Mouse (Mus musculus): ENCODE measurements around the gene Gm6217. TPM values are rescaled to one million over a fixed set of nuclear protein-coding genes. Genes with fewer than 3 reads are reported as not detected.
"Not testable (repeated sequence)": the region's sequence is repeated elsewhere in the genome, so short reads cannot be mapped to it uniquely, and the experiment has no call there.

Gm6217 gene
- not detected in 2 replicates for polyA plus RNA-seq (2012; rRNA removed)

DNA sequence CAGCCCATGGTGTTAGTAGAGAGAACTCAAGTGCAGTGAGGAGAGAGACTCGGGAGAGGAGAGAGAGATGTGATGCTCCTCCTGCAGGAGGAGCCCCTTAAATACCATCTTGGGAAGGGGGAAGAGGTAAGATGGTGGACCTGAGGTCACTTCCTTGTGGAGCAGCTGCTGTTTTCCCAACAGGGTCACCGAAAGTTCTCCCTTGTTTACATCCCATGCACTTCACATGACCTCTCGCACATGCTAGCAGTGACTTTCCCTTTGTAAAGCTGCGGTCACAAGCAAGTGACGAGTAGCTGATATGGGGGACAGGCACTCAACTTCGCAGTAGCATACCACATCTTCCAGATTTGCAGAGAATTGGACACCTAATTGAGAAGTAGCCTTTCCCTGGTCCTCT, at the start of gene Gm6217:
Gm6217 (minus strand) TSS at position 74 of the 400 bp plus-strand sequence.
- H3K27ac ChIP-seq (ENCODE audit: insufficient read depth, low read length); H3K4me3 ChIP-seq (ENCODE audit: insufficient read depth, low read length); H3K4me1 ChIP-seq (ENCODE audit: control insufficient read depth, insufficient read depth, low read length): not testable (repeated sequence)

DNA sequence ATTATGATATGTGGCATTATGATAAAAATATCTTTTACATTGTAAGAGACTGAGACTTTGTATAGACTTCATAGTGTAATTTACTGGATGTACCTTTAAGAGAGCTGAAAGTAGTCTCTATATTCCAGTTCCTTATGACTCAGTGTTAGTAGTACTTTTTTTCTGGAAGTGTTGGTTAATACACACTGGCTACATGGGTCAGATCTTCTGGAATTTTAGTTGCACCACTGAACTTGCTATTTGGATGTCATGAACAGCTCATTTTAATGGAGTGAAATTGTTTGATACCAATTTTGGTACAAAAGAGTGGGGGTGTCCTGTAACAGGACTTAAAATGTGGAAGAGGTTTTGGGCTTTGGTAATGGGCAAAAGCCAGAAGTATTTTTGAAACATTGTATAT, 46.6 kb upstream of the Gm6217 start:
- TF ChIP-seq CTCF (IDR thresholded peaks at IDR 0.05; ENCODE audit: extremely low read depth, insufficient read depth, low read length) (no peak), POLR2A (IDR thresholded peaks at IDR 0.05; ENCODE audit: extremely low read depth, insufficient read depth, low read length) (no peak)
- no peak overlapping the region for H3K4me3 ChIP-seq (ENCODE audit: insufficient read depth, low read length)
- no peaks in the 10 kb centered on the region for H3K4me1 ChIP-seq (ENCODE audit: control insufficient read depth, insufficient read depth, low read length)
- H3K27ac ChIP-seq (ENCODE audit: insufficient read depth, low read length) = no peak overlapping the region

DNA sequence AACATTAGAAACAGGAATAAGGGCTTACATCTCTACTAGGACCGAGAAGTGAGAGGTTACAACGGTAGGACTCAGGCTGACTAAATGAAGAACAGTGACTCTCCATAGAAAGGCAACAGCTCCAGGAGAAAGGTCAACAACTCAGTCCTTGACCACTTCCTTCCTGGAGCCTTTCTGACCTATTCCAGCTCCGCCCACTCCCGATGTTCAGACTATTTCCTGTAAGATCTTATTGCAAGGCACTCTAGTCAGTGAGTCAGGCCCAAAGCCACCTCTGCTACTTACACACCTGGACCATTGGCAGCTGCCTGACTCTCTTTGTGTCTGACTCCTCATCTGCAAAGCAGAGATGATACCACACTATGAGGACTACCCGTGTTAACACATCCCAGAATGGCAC, 44.6 kb upstream of the Gm6217 start:
- Histone ChIP-seq H3K27ac (ENCODE audit: insufficient read depth, low read length) (no peak overlapping the region), H3K4me3 (ENCODE audit: insufficient read depth, low read length) (no peak overlapping the region)
- TF ChIP-seq POLR2A (IDR thresholded peaks at IDR 0.05; ENCODE audit: extremely low read depth, insufficient read depth, low read length) (no peak), CTCF (IDR thresholded peaks at IDR 0.05; ENCODE audit: extremely low read depth, insufficient read depth, low read length) (no peak)

DNA sequence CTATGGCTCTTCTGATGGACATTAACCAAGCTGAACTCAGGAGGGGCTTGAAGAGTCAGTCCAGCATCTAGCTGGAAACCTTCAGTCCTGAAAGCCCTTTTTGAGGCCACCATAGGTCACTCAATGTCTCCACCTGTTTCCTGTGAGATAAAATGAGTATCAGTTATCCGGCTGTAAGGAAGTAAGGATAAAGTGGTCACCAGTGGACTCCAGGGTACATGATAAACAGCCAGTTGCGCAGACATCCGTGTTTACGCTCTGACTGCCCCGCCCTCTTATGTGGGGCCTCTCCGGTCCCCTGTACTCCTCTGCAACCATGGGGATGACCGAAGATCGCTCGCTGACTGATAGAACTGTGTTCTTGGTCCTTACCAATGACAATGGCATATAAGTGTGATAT, 43.1 kb upstream of the Gm6217 start:
- peak overlapping the region; percentile 90 for H3K27ac ChIP-seq (ENCODE audit: insufficient read depth, low read length)
- no peak for TF ChIP-seq POLR2A (IDR thresholded peaks at IDR 0.05; ENCODE audit: extremely low read depth, insufficient read depth, low read length)
- TF ChIP-seq CTCF (IDR thresholded peaks at IDR 0.05; ENCODE audit: extremely low read depth, insufficient read depth, low read length) = no peak
- H3K4me1 ChIP-seq (ENCODE audit: control insufficient read depth, insufficient read depth, low read length) = no peaks in the 10 kb centered on the region
- H3K4me3 ChIP-seq (ENCODE audit: insufficient read depth, low read length) = no peak overlapping the region

More for the DNA sequence above, 44.6 kb upstream of the Gm6217 start:
- no peaks in the 10 kb centered on the region for H3K4me1 ChIP-seq (ENCODE audit: control insufficient read depth, insufficient read depth, low read length)

DNA sequence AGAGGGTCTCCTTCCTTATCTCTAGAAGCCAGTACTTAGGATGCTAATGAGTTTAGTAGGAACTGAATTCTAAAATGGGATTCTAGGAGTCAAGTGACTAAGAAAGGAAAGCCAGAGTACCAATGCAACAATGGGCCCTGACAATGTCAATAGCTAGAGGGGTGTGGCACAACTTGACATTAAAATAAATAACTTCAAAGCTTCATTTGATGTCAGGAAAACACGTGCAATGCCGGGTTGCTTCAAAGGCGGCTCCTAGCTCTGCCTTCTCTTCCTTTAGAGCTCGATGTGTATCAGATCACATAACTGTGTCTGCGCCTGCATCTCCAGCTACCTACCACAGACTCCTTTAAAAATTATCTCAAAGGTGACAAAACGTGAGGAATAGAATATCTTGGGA, 42.7 kb upstream of the Gm6217 start:
- no peak overlapping the region for H3K4me3 ChIP-seq (ENCODE audit: insufficient read depth, low read length)
- no peaks in the 10 kb centered on the region for H3K4me1 ChIP-seq (ENCODE audit: control insufficient read depth, insufficient read depth, low read length)
- H3K27ac ChIP-seq (ENCODE audit: insufficient read depth, low read length) = peak overlapping the region; percentile 90
- TF ChIP-seq CTCF (IDR thresholded peaks at IDR 0.05; ENCODE audit: extremely low read depth, insufficient read depth, low read length) = no peak
- TF ChIP-seq POLR2A (IDR thresholded peaks at IDR 0.05; ENCODE audit: extremely low read depth, insufficient read depth, low read length) = no peak

DNA sequence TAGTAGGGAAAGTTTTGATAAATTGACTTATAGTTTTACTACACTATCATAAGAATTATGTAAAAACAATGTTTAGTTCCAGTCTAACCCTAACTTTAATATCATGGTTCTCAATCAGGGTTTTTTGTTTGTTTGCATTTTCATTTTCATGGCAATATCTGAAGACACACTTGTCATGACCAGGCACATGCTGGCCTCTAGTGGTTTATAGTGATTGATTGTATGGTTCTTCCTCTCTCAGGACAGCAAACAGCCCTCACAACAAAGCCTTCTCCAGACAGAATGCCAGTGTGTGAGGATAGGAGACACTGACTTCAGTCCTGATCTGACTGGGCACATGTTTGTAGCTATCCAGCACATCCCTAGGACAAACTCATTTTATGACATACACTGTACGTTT, 42.0 kb upstream of the Gm6217 start:
- no peak for TF ChIP-seq POLR2A (IDR thresholded peaks at IDR 0.05; ENCODE audit: extremely low read depth, insufficient read depth, low read length)
- TF ChIP-seq CTCF (IDR thresholded peaks at IDR 0.05; ENCODE audit: extremely low read depth, insufficient read depth, low read length) = no peak
- no peak overlapping the region for H3K4me3 ChIP-seq (ENCODE audit: insufficient read depth, low read length)
- H3K27ac ChIP-seq (ENCODE audit: insufficient read depth, low read length) = peak overlapping the region; percentile 14; the same call in 1 of the 2 replicates
- no peaks in the 10 kb centered on the region for H3K4me1 ChIP-seq (ENCODE audit: control insufficient read depth, insufficient read depth, low read length)

DNA sequence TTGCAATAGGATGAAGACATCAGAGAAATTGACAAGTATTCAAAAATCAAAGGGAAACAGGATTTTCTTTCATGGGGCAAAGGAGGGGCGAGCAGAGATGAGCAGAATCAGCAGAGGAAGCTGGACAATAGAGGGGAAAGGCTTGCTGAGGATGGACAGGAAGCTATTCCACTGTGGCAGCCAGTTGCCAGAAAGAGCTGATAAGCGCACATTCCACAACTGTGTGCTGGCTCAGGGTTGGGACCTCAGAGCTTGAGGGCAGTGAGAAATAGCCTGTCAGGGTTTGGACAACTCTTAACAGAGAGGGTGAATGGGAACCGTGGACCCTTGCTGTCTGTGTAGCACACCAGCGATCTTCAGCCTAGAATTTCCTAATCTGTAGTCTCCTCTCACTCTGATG, 40.8 kb upstream of the Gm6217 start:
- TF ChIP-seq CTCF (IDR thresholded peaks at IDR 0.05; ENCODE audit: extremely low read depth, insufficient read depth, low read length) (no peak), POLR2A (IDR thresholded peaks at IDR 0.05; ENCODE audit: extremely low read depth, insufficient read depth, low read length) (no peak)

DNA sequence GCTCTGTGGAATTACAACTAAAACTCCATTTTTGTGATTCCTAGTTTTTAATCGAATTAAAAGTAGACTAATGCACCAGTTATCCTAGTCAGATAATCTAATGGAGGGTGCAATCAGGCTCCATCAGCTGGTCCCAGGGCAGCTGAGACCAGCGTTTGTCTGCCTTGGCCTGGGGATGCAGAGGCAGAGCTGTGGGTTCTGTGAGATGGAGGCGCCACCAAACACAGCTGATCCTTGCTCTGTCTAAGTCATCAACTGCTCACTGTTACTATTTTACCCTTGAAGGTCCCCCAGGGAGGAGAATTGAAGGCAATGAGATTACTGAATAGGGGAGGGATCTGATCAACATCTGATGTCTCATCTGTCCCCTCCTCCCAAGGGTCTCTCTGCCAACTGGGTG, 35.2 kb upstream of the Gm6217 start:
- no peaks in the 10 kb centered on the region for H3K4me1 ChIP-seq (ENCODE audit: control insufficient read depth, insufficient read depth, low read length)
- H3K27ac ChIP-seq (ENCODE audit: insufficient read depth, low read length) = no peak overlapping the region
- TF ChIP-seq POLR2A (IDR thresholded peaks at IDR 0.05; ENCODE audit: extremely low read depth, insufficient read depth, low read length) (no peak), CTCF (IDR thresholded peaks at IDR 0.05; ENCODE audit: extremely low read depth, insufficient read depth, low read length) (no peak)
- no peak overlapping the region for H3K4me3 ChIP-seq (ENCODE audit: insufficient read depth, low read length)

More for the DNA sequence above, 40.8 kb upstream of the Gm6217 start:
- no peak overlapping the region for H3K27ac ChIP-seq (ENCODE audit: insufficient read depth, low read length)
- no peak overlapping the region for H3K4me3 ChIP-seq (ENCODE audit: insufficient read depth, low read length)
- no peaks in the 10 kb centered on the region for H3K4me1 ChIP-seq (ENCODE audit: control insufficient read depth, insufficient read depth, low read length)

DNA sequence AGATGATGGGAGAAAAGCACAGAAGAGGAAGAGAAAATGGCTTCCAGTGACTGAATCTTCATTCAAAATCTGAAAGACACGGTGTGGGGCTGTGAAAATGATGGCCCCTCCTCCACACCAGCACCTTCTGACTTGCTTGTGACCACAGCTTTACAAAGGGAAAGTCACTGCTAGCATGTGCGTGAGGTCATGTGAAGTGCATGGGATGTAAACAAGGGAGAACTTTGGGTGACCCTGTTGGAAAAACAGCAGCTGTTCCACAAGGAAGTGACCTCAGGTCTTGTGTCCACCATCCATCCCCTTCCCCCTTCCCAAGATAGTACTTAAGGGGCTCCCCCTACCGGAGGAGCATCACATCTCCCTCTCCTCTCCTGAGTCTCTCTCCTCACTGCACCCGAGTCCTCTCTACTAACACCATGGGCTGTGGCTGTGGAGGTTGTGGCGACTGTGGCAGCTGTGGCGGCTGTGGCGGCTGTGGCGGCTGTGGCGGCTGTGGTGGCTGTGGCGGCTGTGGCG, 28.7 kb upstream of the Gm6217 start, which contains the start of gene Gm47955:
Gm47955 (plus strand) TSS at position 417 of the 516 bp plus-strand sequence.
- TF ChIP-seq POLR2A (IDR thresholded peaks at IDR 0.05; ENCODE audit: extremely low read depth, insufficient read depth, low read length) (no peak), CTCF (IDR thresholded peaks at IDR 0.05; ENCODE audit: extremely low read depth, insufficient read depth, low read length) (no peak)
- H3K4me1 ChIP-seq (ENCODE audit: control insufficient read depth, insufficient read depth, low read length) = no peaks in the 10 kb centered on the region
- no peak within 1 kb of the TSS for H3K27ac ChIP-seq (ENCODE audit: insufficient read depth, low read length)
- no peak within 1 kb of the TSS for H3K4me3 ChIP-seq (ENCODE audit: insufficient read depth, low read length)

DNA sequence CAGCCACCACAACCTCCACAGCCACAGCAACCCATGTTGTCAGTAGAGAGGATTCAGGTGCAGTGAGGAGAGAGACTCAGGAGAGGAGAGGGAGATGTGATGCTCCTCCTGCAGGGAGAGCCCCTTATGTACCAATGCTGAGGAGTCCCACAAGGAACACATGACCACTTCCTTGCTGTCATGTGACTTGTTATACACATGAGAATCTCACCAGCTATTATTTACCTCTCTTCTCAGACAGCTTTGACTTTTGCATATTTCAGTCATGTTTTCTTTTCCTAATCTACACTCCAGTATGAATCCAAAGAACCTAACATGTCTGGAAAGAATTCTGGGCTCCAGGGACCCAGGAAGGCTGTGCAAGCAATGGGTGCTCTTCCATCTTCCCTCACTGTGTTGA, 24.7 kb upstream of the Gm6217 start, which contains the start of gene Gm7544:
Gm7544 (minus strand) TSS at position 101 of the 400 bp plus-strand sequence.
- H3K4me3 ChIP-seq (ENCODE audit: insufficient read depth, low read length); H3K27ac ChIP-seq (ENCODE audit: insufficient read depth, low read length); H3K4me1 ChIP-seq (ENCODE audit: control insufficient read depth, insufficient read depth, low read length): not testable (repeated sequence)

DNA sequence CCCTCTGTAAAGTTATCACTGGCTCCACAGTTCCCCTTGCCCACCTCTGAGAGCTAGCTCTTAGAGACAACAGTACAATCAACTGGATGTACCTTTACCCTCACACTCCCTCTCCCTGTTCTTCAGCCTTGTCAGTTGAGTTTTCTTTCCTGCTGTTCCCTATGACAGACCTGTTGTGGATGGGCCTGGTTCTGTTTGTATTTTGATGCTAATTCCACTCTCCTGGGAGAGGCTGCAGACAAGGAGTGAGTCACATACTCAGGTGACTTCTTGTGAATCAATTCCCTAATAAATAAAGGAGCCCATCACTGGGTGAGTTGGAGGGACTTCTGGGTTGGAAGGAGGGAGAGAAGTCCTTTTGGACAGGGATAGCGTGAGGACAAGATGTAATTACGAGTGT, 17.4 kb upstream of the Gm6217 start:
- TF ChIP-seq CTCF (IDR thresholded peaks at IDR 0.05; ENCODE audit: extremely low read depth, insufficient read depth, low read length) = no peak
- no peak for TF ChIP-seq POLR2A (IDR thresholded peaks at IDR 0.05; ENCODE audit: extremely low read depth, insufficient read depth, low read length)
- Histone ChIP-seq H3K4me3 (ENCODE audit: insufficient read depth, low read length) (no peak overlapping the region), H3K27ac (ENCODE audit: insufficient read depth, low read length) (no peak overlapping the region), H3K4me1 (ENCODE audit: control insufficient read depth, insufficient read depth, low read length) (no peaks in the 10 kb centered on the region)

DNA sequence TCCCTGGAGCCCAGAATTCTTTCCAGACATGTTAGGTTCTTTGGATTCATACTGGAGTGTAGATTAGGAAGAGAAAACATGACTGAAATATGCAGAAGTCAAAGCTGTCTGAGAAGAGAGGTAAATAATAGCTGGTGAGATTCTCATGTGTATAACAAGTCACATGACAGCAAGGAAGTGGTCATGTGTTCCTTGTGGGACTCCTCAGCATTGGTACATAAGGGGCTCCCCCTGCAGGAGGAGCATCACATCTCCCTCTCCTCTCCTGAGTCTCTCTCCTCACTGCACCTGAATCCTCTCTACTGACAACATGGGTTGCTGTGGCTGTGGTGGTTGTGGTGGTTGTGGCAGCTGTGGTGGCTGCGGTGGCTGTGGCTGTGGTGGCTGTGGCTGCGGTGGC, 14.8 kb upstream of the Gm6217 start:
- not testable (repeated sequence) for H3K27ac ChIP-seq (ENCODE audit: insufficient read depth, low read length); H3K4me3 ChIP-seq (ENCODE audit: insufficient read depth, low read length); H3K4me1 ChIP-seq (ENCODE audit: control insufficient read depth, insufficient read depth, low read length)

DNA sequence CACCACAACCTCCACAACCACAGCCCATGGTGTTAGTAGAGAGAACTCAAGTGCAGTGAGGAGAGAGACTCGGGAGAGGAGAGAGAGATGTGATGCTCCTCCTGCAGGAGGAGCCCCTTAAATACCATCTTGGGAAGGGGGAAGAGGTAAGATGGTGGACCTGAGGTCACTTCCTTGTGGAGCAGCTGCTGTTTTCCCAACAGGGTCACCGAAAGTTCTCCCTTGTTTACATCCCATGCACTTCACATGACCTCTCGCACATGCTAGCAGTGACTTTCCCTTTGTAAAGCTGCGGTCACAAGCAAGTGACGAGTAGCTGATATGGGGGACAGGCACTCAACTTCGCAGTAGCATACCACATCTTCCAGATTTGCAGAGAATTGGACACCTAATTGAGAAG, 12.1 kb upstream of the Gm6217 start, which contains the start of gene A030003K21Rik:
A030003K21Rik (minus strand) TSS at position 94 of the 400 bp plus-strand sequence.
- H3K4me3 ChIP-seq (ENCODE audit: insufficient read depth, low read length); H3K4me1 ChIP-seq (ENCODE audit: control insufficient read depth, insufficient read depth, low read length): not testable (repeated sequence)

DNA sequence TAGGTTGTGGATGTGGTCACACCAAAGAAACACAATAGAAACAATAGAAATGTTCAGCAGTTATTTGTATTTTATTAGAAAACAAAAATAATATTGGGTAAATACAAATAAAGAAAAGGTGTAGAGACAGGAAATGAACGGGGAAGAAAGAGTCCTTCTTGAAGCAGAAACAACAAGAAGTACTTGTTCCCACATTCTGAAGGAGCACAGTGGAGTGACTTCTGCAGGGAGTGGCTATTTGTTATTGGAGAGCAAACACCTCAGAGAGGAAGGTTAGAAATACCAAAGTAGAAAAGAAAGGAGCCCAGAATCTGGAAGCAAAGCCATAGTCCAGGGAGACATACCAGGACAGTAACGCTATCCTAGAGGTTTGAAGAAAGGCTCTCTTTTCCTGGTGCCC, 11.3 kb upstream of the Gm6217 start:
- not testable (repeated sequence) for H3K4me3 ChIP-seq (ENCODE audit: insufficient read depth, low read length); H3K4me1 ChIP-seq (ENCODE audit: control insufficient read depth, insufficient read depth, low read length); H3K27ac ChIP-seq (ENCODE audit: insufficient read depth, low read length)

More for the DNA sequence above, 12.1 kb upstream of the Gm6217 start, which contains the start of gene A030003K21Rik:
- not testable (repeated sequence) for H3K27ac ChIP-seq (ENCODE audit: insufficient read depth, low read length)
